Mouse (Mus musculus) brain, embryonic 14.5 days (tissue): ENCODE data around the gene Tbc1d24. TPM values are rescaled to one million over a fixed set of nuclear protein-coding genes. Genes with fewer than 3 reads are reported as not detected.

Experiments
- DNase-seq: peaks from one replicate; pipeline ENCODE4 v3.0.0-alpha.2; 2011; ENCODE audit warnings: low read depth
- CTCF ChIP-seq: fragments of 200-500 bp; IDR thresholded peaks from 2 replicates; pipeline ENCODE4 v1.5.1; 2012; ENCODE audit warnings: inconsistent platforms, mild to moderate bottlenecking, moderate library complexity, borderline replicate concordance; ENCODE audit not compliant: insufficient read depth, insufficient read length; ENCODE audit errors: extremely low read depth
- POLR2A ChIP-seq: fragments of 200-500 bp; IDR thresholded peaks from 2 replicates; pipeline ENCODE4 v1.6.1; 2012; ENCODE audit warnings: mild to moderate bottlenecking, inconsistent platforms, borderline replicate concordance; ENCODE audit not compliant: poor library complexity, insufficient read depth, insufficient read length, severe bottlenecking; ENCODE audit errors: extremely low read depth
- polyA plus RNA-seq: library from polyadenylated mRNA; depleted of rRNA; stranded (reverse); fragments of >200 nt; gene quantifications from 2 replicates; pipeline ENCODE4 v1.2.3, GENCODE M21; 2012

The Tbc1d24 gene
- polyA plus RNA-seq, 1 experiment, result 84.7 TPM

- TF ChIP-seq POLR2A, result no peak
- no peak for TF ChIP-seq CTCF
- DNase-seq, result no peak
Measured at GRCm38 (mm10) chr17:24197032-24197824, 8.1 kb downstream of the Tbc1d24 start.

- DNase-seq, result no peak
- TF ChIP-seq POLR2A, result no peak
- no peak for TF ChIP-seq CTCF
Measured at GRCm38 (mm10) chr17:24195349-24195748, 10.0 kb downstream of the Tbc1d24 start.

- TF ChIP-seq CTCF, result no peak
- TF ChIP-seq POLR2A, result no peak
- DNase-seq, result no peak
Measured at GRCm38 (mm10) chr17:24193769-24194168, 11.6 kb downstream of the Tbc1d24 start.

- TF ChIP-seq POLR2A (no peak), CTCF (no peak)
- DNase-seq, result no peak
Measured at GRCm38 (mm10) chr17:24193268-24193667, 12.1 kb downstream of the Tbc1d24 start.

- no peak for TF ChIP-seq POLR2A
- TF ChIP-seq CTCF, result no peak
- no peak for DNase-seq
Measured at GRCm38 (mm10) chr17:24192848-24193247, 12.5 kb downstream of the Tbc1d24 start.

GRCm38 (mm10) chr17:24191481-24191880, 13.9 kb downstream of the Tbc1d24 start:
- no peak for DNase-seq
- no peak for TF ChIP-seq POLR2A
- no peak for TF ChIP-seq CTCF

GRCm38 (mm10) chr17:24190934-24191333, 14.4 kb downstream of the Tbc1d24 start:
- TF ChIP-seq POLR2A, result no peak
- no peak for TF ChIP-seq CTCF
- DNase-seq, result no peak

- no peak for TF ChIP-seq POLR2A
- no peak for TF ChIP-seq CTCF
- DNase-seq, result no peak
Measured at GRCm38 (mm10) chr17:24174259-24174658, 31.1 kb downstream of the Tbc1d24 start.

GRCm38 (mm10) chr17:24173423-24173822, 31.9 kb downstream of the Tbc1d24 start:
- DNase-seq, result peak; percentile 86
- TF ChIP-seq CTCF (peak; percentile 89; the same call in 1 of the 2 replicates), POLR2A (no peak)

GRCm38 (mm10) chr17:24171738-24172137, 33.6 kb downstream of the Tbc1d24 start:
- no peak for DNase-seq
- no peak for TF ChIP-seq POLR2A
- TF ChIP-seq CTCF, result no peak

- TF ChIP-seq CTCF (no peak), POLR2A (no peak)
- DNase-seq, result no peak
Measured at GRCm38 (mm10) chr17:24170729-24171128, 34.6 kb downstream of the Tbc1d24 start.

- TF ChIP-seq POLR2A, result no peak
- TF ChIP-seq CTCF, result no peak
Measured at GRCm38 (mm10) chr17:24170125-24170524, 35.2 kb downstream of the Tbc1d24 start.

More at GRCm38 (mm10) chr17:24170125-24170524, 35.2 kb downstream of the Tbc1d24 start:
- DNase-seq, result no peak
